Mouse (Mus musculus): ENCODE measurements around the gene Mcu. TPM values are rescaled to one million over a fixed set of nuclear protein-coding genes. Genes with fewer than 3 reads are reported as not detected.

The Mcu gene
- polyA plus RNA-seq, 1 experiment from 2014 or later = 24.2 TPM

DNA sequence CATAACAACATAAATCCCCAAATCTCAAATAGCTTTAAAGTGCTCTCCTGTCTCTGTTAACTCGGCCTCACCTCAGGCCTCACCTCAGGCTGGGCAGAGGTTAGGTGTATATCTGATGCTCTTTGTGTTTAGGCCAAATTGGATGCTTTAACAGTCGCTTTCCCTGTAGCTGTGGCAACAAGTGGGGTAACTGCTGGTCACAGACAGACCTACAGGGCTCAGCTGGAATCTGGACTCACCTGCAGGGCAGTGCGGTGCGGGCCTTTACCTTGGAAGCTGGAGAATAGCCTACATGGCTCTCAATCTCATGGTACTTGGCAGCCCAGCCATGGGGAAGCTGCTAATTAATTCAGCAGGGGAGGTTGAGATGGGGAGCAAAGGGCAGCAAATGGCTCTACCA lies 149.9 kb downstream of the Mcu start:
- Histone ChIP-seq H3K9ac (ENCODE audit: low read depth, low read length) (no peak overlapping the region), H3K36me3 (ENCODE audit: control insufficient read depth, insufficient read depth, low read length) (peaks cover 4% of the 10 kb centered on the region; the same call in 1 of the 2 replicates), H3K4me2 (no peak overlapping the region), H3K9me3 (ENCODE audit: control insufficient read depth, low read length) (no peaks in the 10 kb centered on the region), H3K4me3 (ENCODE audit: low read depth, low read length) (no peak overlapping the region), H3K27ac (ENCODE audit: low read depth, low read length) (no peak overlapping the region), H3K27me3 (replicated peaks; ENCODE audit: control insufficient read depth, insufficient read depth, low read length) (no peaks in the 10 kb centered on the region), H3K4me1 (replicated peaks; ENCODE audit: control insufficient read depth, insufficient read depth, low read length) (no peaks in the 10 kb centered on the region)
- WGBS = 85% methylated on average over 4 of the region's 4 CpGs
- no peak for DNase-seq (ENCODE audit: low spot score)
- no peak for ATAC-seq (replicated peaks; ENCODE audit: low FRiP score)

DNA sequence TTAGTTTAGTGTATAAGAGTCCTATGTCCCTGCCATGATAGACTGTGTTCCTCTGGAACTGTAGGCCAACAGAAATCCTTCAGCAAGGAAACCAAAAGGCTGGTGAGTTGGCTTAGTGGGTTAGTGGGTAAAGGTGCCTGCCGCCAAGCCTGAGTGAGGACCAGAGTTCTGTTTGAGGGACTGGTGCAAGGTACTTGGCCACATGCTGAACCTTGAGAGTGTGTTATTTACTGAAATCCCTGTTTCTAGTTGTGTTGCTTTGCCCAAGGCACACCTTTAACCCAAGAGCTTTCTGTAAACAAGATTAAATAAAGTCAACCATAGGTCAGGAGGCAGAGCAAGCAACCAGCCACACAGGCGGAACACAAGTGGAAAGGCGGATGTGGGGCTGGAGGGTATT lies 150.9 kb downstream of the Mcu start:
- H3K4me1 ChIP-seq (replicated peaks; ENCODE audit: control insufficient read depth, insufficient read depth, low read length) = no peaks in the 10 kb centered on the region
- no peaks in the 10 kb centered on the region for H3K27me3 ChIP-seq (replicated peaks; ENCODE audit: control insufficient read depth, insufficient read depth, low read length)
- H3K4me2 ChIP-seq = no peak overlapping the region
- no peak overlapping the region for H3K9ac ChIP-seq (ENCODE audit: low read depth, low read length)
- WGBS = 81% methylated on average over 3 of the region's 3 CpGs
- no peak overlapping the region for H3K4me3 ChIP-seq (ENCODE audit: low read depth, low read length)
- H3K36me3 ChIP-seq (ENCODE audit: control insufficient read depth, insufficient read depth, low read length) = peaks cover 4% of the 10 kb centered on the region; the same call in 1 of the 2 replicates
- no peak overlapping the region for H3K27ac ChIP-seq (ENCODE audit: low read depth, low read length)
- ATAC-seq (replicated peaks; ENCODE audit: low FRiP score) = no peak
- DNase-seq (ENCODE audit: low spot score) = no peak
- H3K9me3 ChIP-seq (ENCODE audit: control insufficient read depth, low read length) = no peaks in the 10 kb centered on the region

DNA sequence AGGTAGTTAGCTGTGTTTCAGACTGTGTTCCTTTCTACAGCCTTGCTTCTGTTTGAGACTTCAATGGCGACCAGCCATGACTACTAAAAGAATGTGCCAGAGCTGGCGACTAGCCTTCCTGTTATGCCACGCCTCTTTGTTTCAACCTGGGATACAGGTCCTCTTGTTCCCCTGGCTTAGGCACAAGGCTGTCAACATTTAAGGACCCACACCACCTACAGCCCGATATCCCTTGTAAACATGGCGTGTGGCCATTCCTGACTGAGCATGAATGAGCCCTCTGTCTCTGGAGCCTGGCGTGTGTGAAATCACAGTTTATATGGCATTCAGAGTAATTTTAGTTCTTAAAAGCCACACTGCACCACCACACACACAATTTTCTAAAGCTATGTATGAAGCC lies 154.2 kb downstream of the Mcu start:
- no peak overlapping the region for H3K27ac ChIP-seq (ENCODE audit: low read depth, low read length)
- no peaks in the 10 kb centered on the region for H3K9me3 ChIP-seq (ENCODE audit: control insufficient read depth, low read length)
- no peak for ATAC-seq (replicated peaks; ENCODE audit: low FRiP score)
- H3K4me2 ChIP-seq = no peak overlapping the region
- WGBS = 88% methylated on average over 6 of the region's 6 CpGs
- no peak for DNase-seq (ENCODE audit: low spot score)
- H3K9ac ChIP-seq (ENCODE audit: low read depth, low read length) = no peak overlapping the region
- H3K4me1 ChIP-seq (replicated peaks; ENCODE audit: control insufficient read depth, insufficient read depth, low read length) = no peaks in the 10 kb centered on the region
- no peaks in the 10 kb centered on the region for H3K27me3 ChIP-seq (replicated peaks; ENCODE audit: control insufficient read depth, insufficient read depth, low read length)
- no peak overlapping the region for H3K4me3 ChIP-seq (ENCODE audit: low read depth, low read length)
- peaks cover 4% of the 10 kb centered on the region; the same call in 1 of the 2 replicates for H3K36me3 ChIP-seq (ENCODE audit: control insufficient read depth, insufficient read depth, low read length)

DNA sequence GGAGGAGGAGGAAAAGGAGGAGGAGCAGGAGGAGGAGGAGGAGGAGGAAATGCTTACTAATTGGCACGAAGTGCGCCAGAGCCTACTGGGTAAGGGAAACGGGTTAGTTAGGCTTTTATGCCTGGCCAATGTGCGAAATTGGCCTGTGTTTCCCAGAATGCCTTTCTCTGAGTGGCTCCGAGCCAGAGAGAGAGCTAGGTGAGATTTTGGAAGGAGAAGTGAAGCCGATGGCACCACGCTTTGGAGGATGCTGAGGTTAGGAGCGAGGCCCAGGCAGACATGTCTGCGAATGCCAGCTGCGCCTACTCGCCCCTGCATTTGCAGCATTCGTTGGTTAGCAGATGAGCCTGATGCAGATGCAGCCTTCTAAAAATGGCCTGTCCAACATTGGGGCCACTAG lies 156.7 kb downstream of the Mcu start:
- DNase-seq (ENCODE audit: low spot score) (no peak), ATAC-seq (replicated peaks; ENCODE audit: low FRiP score) (no peak)
- Histone ChIP-seq H3K36me3 (ENCODE audit: control insufficient read depth, insufficient read depth, low read length) (no peaks in the 10 kb centered on the region), H3K4me1 (replicated peaks; ENCODE audit: control insufficient read depth, insufficient read depth, low read length) (no peaks in the 10 kb centered on the region), H3K27me3 (replicated peaks; ENCODE audit: control insufficient read depth, insufficient read depth, low read length) (no peaks in the 10 kb centered on the region), H3K4me2 (no peak overlapping the region), H3K9ac (ENCODE audit: low read depth, low read length) (no peak overlapping the region), H3K4me3 (ENCODE audit: low read depth, low read length) (no peak overlapping the region), H3K27ac (ENCODE audit: low read depth, low read length) (no peak overlapping the region), H3K9me3 (ENCODE audit: control insufficient read depth, low read length) (no peaks in the 10 kb centered on the region)
- WGBS = 87% methylated on average over 12 of the region's 12 CpGs

DNA sequence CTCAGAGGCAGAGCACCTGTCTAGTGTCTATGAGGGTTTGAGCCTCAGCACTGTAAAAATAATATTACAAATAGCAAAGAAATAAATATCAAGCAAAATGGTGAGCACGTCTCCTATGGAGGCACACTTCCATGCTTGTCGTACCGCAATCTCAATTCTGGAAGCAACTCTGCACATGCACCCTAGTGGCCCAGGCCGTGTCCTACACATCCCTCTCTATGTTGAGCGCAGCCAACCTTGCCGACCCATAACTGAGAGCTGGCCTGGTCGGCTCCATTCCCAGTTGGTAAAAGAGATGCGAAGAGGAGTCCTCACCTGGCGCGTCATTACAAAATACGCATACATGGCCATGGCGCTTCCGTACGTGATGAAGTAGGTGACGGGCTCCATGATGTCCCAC lies 161.9 kb downstream of the Mcu start:
- H3K4me2 ChIP-seq = no peak overlapping the region
- WGBS = 95% methylated on average over 15 of the region's 15 CpGs
- ATAC-seq (replicated peaks; ENCODE audit: low FRiP score) (no peak), DNase-seq (ENCODE audit: low spot score) (no peak)
- no peak overlapping the region for H3K27ac ChIP-seq (ENCODE audit: low read depth, low read length)
- H3K4me3 ChIP-seq (ENCODE audit: low read depth, low read length) = no peak overlapping the region
- H3K4me1 ChIP-seq (replicated peaks; ENCODE audit: control insufficient read depth, insufficient read depth, low read length) = no peaks in the 10 kb centered on the region
- H3K27me3 ChIP-seq (replicated peaks; ENCODE audit: control insufficient read depth, insufficient read depth, low read length) = no peaks in the 10 kb centered on the region
- no peak overlapping the region for H3K9ac ChIP-seq (ENCODE audit: low read depth, low read length)
- no peaks in the 10 kb centered on the region for H3K9me3 ChIP-seq (ENCODE audit: control insufficient read depth, low read length)
- no peaks in the 10 kb centered on the region for H3K36me3 ChIP-seq (ENCODE audit: control insufficient read depth, insufficient read depth, low read length)

DNA sequence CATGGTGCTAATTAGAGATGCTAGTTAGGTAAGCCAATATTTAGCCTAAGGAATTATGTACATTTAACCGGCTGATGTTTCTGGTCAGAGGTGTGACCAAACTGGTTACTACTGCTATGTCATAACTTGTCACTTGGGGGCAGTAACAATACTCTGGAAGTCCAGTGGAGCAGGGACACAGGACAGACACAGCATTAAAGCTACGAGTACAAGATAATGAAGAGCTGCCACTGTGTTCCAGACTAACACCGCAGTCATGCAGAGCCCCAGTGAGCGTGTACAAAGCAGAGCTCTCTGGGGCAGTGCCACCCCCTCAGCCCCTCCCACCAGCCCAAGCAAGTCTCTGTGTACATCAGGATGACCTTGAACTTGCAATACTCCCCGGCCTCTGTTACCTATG lies 164.7 kb downstream of the Mcu start:
- no peak overlapping the region for H3K27ac ChIP-seq (ENCODE audit: low read depth, low read length)
- no peak overlapping the region for H3K9ac ChIP-seq (ENCODE audit: low read depth, low read length)
- DNase-seq (ENCODE audit: low spot score) = no peak
- 50% methylated on average over 5 of the region's 5 CpGs for WGBS
- no peaks in the 10 kb centered on the region for H3K9me3 ChIP-seq (ENCODE audit: control insufficient read depth, low read length)
- H3K36me3 ChIP-seq (ENCODE audit: control insufficient read depth, insufficient read depth, low read length) = no peaks in the 10 kb centered on the region
- no peak overlapping the region for H3K4me2 ChIP-seq
- no peak for ATAC-seq (replicated peaks; ENCODE audit: low FRiP score)
- no peak overlapping the region for H3K4me3 ChIP-seq (ENCODE audit: low read depth, low read length)
- H3K27me3 ChIP-seq (replicated peaks; ENCODE audit: control insufficient read depth, insufficient read depth, low read length) = no peaks in the 10 kb centered on the region
- H3K4me1 ChIP-seq (replicated peaks; ENCODE audit: control insufficient read depth, insufficient read depth, low read length) = 0 out of 2 replicates have a peak, but pooled peaks cover 2% of the 10 kb centered on the region

DNA sequence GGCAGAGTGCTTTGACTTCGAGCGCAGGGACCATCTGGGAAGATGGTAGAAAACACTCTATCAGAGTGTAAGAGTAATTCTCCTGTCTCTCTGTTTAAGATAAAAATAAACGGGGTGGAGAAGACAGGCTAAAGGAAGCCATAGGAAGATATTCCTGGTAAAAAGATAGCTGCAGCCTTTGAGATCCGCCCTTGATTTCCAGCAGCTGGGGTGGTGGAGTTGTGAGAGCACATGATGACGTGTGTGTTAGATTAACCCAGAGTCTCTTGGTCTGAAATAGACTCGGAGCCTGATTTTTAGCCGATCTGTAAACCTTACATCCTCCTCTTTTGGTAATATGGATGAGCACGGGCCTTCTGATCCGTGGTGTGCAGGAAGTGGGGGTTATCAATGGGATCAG lies 168.9 kb downstream of the Mcu start:
- 53% methylated on average over 9 of the region's 9 CpGs for WGBS
- H3K36me3 ChIP-seq (ENCODE audit: control insufficient read depth, insufficient read depth, low read length) = no peaks in the 10 kb centered on the region
- H3K27me3 ChIP-seq (replicated peaks; ENCODE audit: control insufficient read depth, insufficient read depth, low read length) = no peaks in the 10 kb centered on the region
- H3K4me3 ChIP-seq (ENCODE audit: low read depth, low read length) = no peak overlapping the region
- DNase-seq (ENCODE audit: low spot score) (no peak), ATAC-seq (replicated peaks; ENCODE audit: low FRiP score) (no peak)
- no peak overlapping the region for H3K9ac ChIP-seq (ENCODE audit: low read depth, low read length)
- H3K4me2 ChIP-seq = no peak overlapping the region
- H3K4me1 ChIP-seq (replicated peaks; ENCODE audit: control insufficient read depth, insufficient read depth, low read length) = peaks cover 18% of the 10 kb centered on the region
- H3K27ac ChIP-seq (ENCODE audit: low read depth, low read length) = no peak overlapping the region
- no peaks in the 10 kb centered on the region for H3K9me3 ChIP-seq (ENCODE audit: control insufficient read depth, low read length)

DNA sequence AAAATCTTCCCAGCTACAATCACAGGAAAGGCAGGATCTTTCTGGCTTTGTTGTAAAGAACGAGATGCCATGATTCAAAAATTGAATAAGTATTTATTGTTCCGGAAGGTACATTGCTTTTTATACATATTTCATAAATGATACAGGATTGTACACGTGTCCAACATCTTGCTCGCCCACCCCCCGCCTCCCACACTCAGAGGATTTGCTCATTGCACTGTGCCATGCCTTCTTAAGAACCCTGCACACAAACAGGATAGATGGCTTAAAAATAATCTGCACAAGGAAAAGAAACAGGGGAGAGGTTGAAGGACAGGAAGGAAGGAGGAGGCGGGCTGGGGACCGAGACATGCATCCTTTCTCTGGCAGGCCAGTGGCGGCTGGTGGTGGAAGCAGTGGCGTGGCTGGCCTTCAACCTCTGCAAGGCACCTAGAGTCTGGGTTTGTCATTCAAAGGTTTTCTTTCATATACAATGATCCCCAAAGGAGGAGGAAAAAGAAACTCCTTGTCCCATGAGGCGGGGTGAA lies 169.5 kb downstream of the Mcu start:
- Histone ChIP-seq H3K9me3 (ENCODE audit: control insufficient read depth, low read length) (no peaks in the 10 kb centered on the region), H3K36me3 (ENCODE audit: control insufficient read depth, insufficient read depth, low read length) (no peaks in the 10 kb centered on the region), H3K4me1 (replicated peaks; ENCODE audit: control insufficient read depth, insufficient read depth, low read length) (peaks cover 18% of the 10 kb centered on the region), H3K9ac (ENCODE audit: low read depth, low read length) (no peak overlapping the region), H3K27ac (ENCODE audit: low read depth, low read length) (no peak overlapping the region), H3K27me3 (replicated peaks; ENCODE audit: control insufficient read depth, insufficient read depth, low read length) (no peaks in the 10 kb centered on the region), H3K4me3 (ENCODE audit: low read depth, low read length) (no peak overlapping the region), H3K4me2 (no peak overlapping the region)
- DNase-seq (ENCODE audit: low spot score) = no peak
- 70% methylated on average over 10 of the region's 10 CpGs for WGBS
- no peak for ATAC-seq (replicated peaks; ENCODE audit: low FRiP score)

DNA sequence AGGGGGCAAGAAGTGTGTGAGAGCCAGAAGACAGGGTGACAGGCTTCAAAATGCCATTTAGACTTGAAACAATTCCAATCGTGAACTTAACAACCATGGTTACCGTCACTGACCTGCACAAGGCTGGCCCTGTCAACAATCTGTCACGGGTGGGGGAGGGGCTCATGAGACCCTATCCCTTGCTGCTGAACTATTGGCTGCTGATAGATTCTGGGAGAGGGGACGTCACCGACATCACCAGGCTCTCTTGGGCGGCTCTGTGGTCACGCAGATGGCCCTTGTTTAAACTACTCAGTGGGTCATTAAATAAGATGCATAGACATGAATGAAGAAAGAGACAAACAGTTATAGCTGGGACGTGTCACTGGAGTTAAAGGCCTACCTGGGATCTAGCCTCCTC lies 171.9 kb downstream of the Mcu start:
- no peak overlapping the region for H3K4me2 ChIP-seq
- H3K36me3 ChIP-seq (ENCODE audit: control insufficient read depth, insufficient read depth, low read length) = no peaks in the 10 kb centered on the region
- H3K27me3 ChIP-seq (replicated peaks; ENCODE audit: control insufficient read depth, insufficient read depth, low read length) = no peaks in the 10 kb centered on the region
- WGBS = 38% methylated on average over 8 of the region's 8 CpGs
- peaks cover 18% of the 10 kb centered on the region for H3K4me1 ChIP-seq (replicated peaks; ENCODE audit: control insufficient read depth, insufficient read depth, low read length)
- no peak overlapping the region for H3K9ac ChIP-seq (ENCODE audit: low read depth, low read length)
- no peak for ATAC-seq (replicated peaks; ENCODE audit: low FRiP score)
- DNase-seq (ENCODE audit: low spot score) = no peak
- H3K27ac ChIP-seq (ENCODE audit: low read depth, low read length) = no peak overlapping the region
- H3K9me3 ChIP-seq (ENCODE audit: control insufficient read depth, low read length) = no peaks in the 10 kb centered on the region
- H3K4me3 ChIP-seq (ENCODE audit: low read depth, low read length) = no peak overlapping the region
